Mouse (Mus musculus) heart, embryonic 15.5 days (tissue): ENCODE measurements at regions not wholly inside any gene's neighbourhood (a gene's known extent, or its start where the extent isn't known, plus 50 kb on each side); places are given as distances from the start of the nearest gene placed in this dataset.
"Not testable (repeated sequence)": the region's sequence is repeated elsewhere in the genome, so short reads cannot be mapped to it uniquely, and the experiment has no call there.

Experiments used
- ATAC-seq: fragments of 200-750 bp; cut with Nextera tagmentation; replicated peaks from 2 replicates; pipeline ENCODE4 v1.8.0; 2017; ENCODE audit warnings: low read depth, moderate TSS enrichment; ENCODE audit not compliant: insufficient number of reproducible peaks, insufficient read depth, low FRiP score
- H3K27ac ChIP-seq: fragments of 300-500 bp; sonication (generic); 2 replicates; pipeline ENCODE4 v1.5.1; 2015; ENCODE audit warnings: mild to moderate bottlenecking, inconsistent platforms
- H3K27me3 ChIP-seq: fragments of 300-500 bp; sonication (generic); 2 replicates; pipeline ENCODE4 v1.6.1; 2015; ENCODE audit warnings: inconsistent platforms
- H3K36me3 ChIP-seq: fragments of 300-500 bp; sonication (generic); 2 replicates; pipeline ENCODE4 v1.6.1; 2015; ENCODE audit warnings: mild to moderate bottlenecking, inconsistent platforms
- H3K4me1 ChIP-seq: fragments of 300-500 bp; sonication (generic); replicated peaks from 2 replicates; pipeline ENCODE4 v1.6.1; 2015; ENCODE audit warnings: inconsistent platforms
- H3K4me2 ChIP-seq: fragments of 300-500 bp; sonication (generic); 2 replicates; pipeline ENCODE4 v1.6.1; 2015; ENCODE audit warnings: inconsistent platforms, mild to moderate bottlenecking, moderate library complexity
- H3K4me3 ChIP-seq: fragments of 300-500 bp; sonication (generic); 2 replicates; pipeline ENCODE4 v1.5.1; 2015; ENCODE audit warnings: mild to moderate bottlenecking, inconsistent platforms
- H3K9ac ChIP-seq: fragments of 300-500 bp; sonication (generic); 2 replicates; pipeline ENCODE4 v1.6.1; 2015; ENCODE audit warnings: mild to moderate bottlenecking, inconsistent platforms
- H3K9me3 ChIP-seq: fragments of 300-500 bp; sonication (generic); replicated peaks from 2 replicates; pipeline ENCODE4 v1.6.1; 2016; ENCODE audit warnings: inconsistent platforms
- WGBS: fragments of 180-500 bp; shearing (Covaris S2); methylation state at CpG from one replicate; pipeline ENCODE4 v1.1.7; 2015; ENCODE audit warnings: mixed read lengths; 5-methylcytosine and 5-hydroxymethylcytosine counted together

DNA sequence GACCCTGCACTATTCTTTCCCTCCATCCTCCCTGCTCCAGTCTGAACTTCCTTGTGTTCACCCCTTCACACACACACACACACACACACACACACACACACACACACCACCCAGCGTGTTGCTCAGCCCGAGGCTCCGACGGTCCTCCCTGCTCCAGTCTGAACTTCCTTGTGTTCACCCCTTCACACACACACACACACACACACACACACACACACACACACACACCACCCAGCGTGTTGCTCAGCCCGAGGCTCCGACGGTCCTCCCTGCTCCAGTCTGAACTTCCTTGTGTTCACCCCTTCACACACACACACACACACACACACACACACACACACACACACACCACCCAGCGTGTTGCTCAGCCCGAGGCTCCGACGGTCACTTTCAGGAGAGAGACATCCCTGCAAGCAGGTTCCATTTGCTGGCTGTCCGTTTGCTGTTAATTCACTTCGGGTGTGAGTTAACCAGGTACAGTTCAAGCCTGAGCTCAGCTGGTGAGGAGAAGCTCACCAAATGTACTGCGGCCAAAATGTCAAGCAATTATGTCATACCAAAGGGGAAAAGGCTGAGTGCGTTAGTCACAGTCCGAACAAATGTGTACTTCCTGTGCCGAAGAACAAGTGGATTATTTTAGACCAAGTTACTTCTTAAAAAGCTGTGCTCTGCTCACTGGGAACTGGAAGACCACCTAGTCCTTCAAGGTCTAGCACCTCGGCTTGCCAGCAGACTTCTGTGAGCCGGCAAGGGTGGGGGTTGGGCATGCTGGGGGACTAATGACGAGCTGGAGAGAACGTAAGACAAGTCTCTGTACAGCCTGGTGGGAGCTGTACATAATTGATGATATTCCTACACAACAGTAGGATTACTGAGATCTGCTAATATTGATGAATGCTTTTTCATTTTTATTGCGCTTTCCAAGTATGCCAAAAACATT lies 52.0 kb upstream of the Wwc2 start:
- H3K36me3 ChIP-seq, H3K27me3 ChIP-seq, H3K27ac ChIP-seq, H3K9ac ChIP-seq, H3K4me3 ChIP-seq, H3K9me3 ChIP-seq, H3K4me1 ChIP-seq, ATAC-seq: not testable (repeated sequence)
- 52% methylated on average over 19 of the region's 23 CpGs for WGBS
- peak overlapping the region; percentile 36 for H3K4me2 ChIP-seq

DNA sequence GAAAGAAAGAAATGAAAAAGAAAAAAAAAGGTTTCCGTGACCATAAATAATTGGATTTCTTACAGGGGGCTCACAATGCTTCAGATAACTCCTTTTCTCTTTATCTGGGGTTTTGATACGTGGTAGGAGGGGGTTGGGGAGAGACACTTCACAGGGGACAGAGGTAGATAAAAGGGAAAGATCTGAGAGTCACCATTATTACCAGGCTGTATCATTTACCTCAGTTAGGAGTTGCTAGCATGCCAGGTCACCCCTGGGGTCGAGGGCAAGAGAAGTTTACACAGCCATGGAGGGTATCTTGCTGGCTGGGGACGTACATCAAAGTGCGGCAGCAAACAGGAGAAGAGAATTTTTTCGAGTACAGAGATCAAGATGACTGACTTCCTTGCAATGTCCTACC lies 51.5 kb upstream of the Dctd start:
- Histone ChIP-seq H3K9me3 (no peaks in the 10 kb centered on the region), H3K9ac (no peak overlapping the region), H3K27ac (no peak overlapping the region), H3K4me2 (no peak overlapping the region), H3K4me3 (no peak overlapping the region), H3K27me3 (no peaks in the 10 kb centered on the region), H3K36me3 (no peaks in the 10 kb centered on the region), H3K4me1 (no peaks in the 10 kb centered on the region)
- no peak for ATAC-seq
- WGBS = 42% methylated on average over 6 of the region's 6 CpGs
